Mouse (Mus musculus) retina, embryonic 14.5 days (tissue): ENCODE measurements around the gene Pfkfb4.

ENCODE experiments used
- DNase-seq: peaks from one replicate; pipeline ENCODE4 v3.0.0-alpha.2; 2015; ENCODE audit warnings: low spot score

Pfkfb4 gene

GRCm38 (mm10) chr9:109058006-109058765 lies 66.6 kb downstream of the Pfkfb4 start:
- DNase-seq: no peak

DNA sequence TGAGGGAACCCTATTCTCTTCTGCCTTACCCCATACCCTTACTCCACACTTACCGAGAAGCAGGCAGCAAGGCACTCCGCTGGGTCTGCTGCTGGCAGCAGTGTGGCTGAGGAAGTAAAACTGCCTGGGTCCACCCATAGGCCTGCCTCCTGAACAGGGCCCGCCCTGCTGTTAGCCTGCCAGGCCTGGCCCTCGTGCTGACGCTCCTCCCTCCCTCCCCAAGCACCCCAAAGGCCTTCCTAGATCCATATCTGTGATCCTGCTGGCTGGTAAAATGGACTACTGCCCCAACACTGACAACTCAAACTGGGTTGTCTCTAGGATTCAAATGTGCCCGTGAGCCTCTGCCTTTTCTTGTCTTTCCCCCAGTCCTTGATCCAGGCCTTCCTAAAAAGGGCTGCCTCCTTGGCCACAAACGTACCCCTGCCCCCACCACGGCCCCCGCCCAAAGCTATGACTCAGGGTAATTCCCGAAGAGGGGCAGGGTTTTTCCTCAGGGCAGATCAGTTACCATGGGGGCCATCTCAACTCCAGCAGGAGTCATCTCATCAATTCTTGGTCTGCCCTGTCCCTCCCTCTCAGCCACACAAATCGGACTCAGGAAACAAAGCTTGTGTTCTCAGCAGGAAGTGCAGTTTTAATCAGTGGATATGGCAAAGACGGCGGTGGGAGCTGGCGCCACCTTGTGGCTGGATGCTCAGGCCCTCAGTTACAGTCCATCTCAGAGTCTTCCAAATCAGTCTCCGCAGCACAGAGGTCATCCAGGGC lies 67.7 kb downstream of the Pfkfb4 start, which contains the start of gene Trex1:
Gene Trex1 (minus strand): TSS at position 599 of the 768 bp plus-strand sequence.
- peak; percentile 92 for DNase-seq

GRCm38 (mm10) chr9:109060184-109060897 lies 68.8 kb downstream of the Pfkfb4 start:
- no peak for DNase-seq

GRCm38 (mm10) chr9:109060898-109061295 lies 69.3 kb downstream of the Pfkfb4 start:
- no peak for DNase-seq

GRCm38 (mm10) chr9:109068095-109068735 lies 76.6 kb downstream of the Pfkfb4 start:
- DNase-seq: no peak

- DNase-seq: peak; percentile 91
Observed at GRCm38 (mm10) chr9:109073661-109074573, 82.3 kb downstream of the Pfkfb4 start, which contains the start of gene Atrip. Gene Atrip, minus strand, starts transcription at chr9:109074124.

DNA sequence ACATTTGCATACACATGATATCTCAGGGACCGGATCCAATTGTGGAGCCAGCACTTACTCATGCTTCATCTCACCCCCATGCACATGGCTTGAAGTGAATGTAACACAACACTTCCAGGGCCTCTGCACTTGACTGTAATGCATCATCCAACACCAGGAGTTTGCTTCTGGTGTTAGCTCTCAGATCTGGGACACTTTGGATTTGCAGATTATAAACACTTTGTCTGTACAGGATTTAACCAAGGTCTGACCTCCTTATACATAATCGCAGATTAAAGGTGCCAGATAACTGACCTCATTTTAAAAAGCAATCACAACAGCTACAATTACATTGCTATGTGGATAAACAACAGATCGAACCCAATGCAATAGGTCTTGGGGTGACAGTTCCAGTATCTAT lies 88.9 kb downstream of the Pfkfb4 start:
- DNase-seq: no peak

DNA sequence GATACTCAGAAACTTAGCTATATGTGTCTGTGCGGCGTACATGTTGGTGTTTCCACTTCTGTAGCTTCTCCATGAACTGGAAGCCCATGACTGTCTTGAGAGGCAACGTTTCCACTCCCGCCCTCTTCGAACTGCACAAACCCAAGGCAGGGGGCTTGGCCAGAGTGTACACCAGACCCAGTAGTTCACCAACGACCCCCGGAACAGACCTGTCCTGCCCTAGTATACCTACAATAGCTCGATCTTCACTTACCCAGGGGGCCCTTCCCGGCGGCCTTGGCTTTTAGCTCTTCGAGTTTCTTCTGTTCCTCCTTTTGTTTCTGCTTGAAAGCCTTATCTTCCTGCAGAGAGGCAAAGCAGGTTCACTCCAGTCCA lies 90.2 kb downstream of the Pfkfb4 start:
- no peak for DNase-seq
